Mouse (Mus musculus) intestine, postnatal 0 days (tissue): ENCODE measurements around the gene Mfsd13b. TPM values are rescaled to one million over a fixed set of nuclear protein-coding genes. Genes with fewer than 3 reads are reported as not detected.

Experiments
- ATAC-seq: fragments of 200-750 bp; cut with Nextera tagmentation; 2 replicates; pipeline ENCODE4 v1.8.0; 2017; ENCODE audit warnings: mild to moderate bottlenecking, moderate TSS enrichment, moderate library complexity
- H3K27ac ChIP-seq: fragments of 300-500 bp; sonication (generic); 2 replicates; pipeline ENCODE4 v1.5.1; 2014; ENCODE audit warnings: mild to moderate bottlenecking, low read depth, low read length, moderate library complexity
- H3K27me3 ChIP-seq: fragments of 300-500 bp; sonication (generic); replicated peaks from 2 replicates; pipeline ENCODE4 v1.6.1; 2014; ENCODE audit warnings: low read length, mixed read lengths; ENCODE audit not compliant: control insufficient read depth, insufficient read depth
- H3K36me3 ChIP-seq: fragments of 300-500 bp; sonication (generic); 2 replicates; pipeline ENCODE4 v1.6.1; 2014; ENCODE audit warnings: mild to moderate bottlenecking, moderate library complexity; ENCODE audit not compliant: control insufficient read depth, insufficient read depth
- H3K4me1 ChIP-seq: fragments of 300-500 bp; sonication (generic); replicated peaks from 2 replicates; pipeline ENCODE4 v1.6.1; 2014; ENCODE audit warnings: antibody characterized with exemption, low read length, mixed read lengths; ENCODE audit not compliant: control insufficient read depth, insufficient read depth
- H3K4me2 ChIP-seq: fragments of 300-500 bp; sonication (generic); replicated peaks from 2 replicates; pipeline ENCODE4 v1.6.1; 2014; ENCODE audit warnings: low read depth, mild to moderate bottlenecking, moderate library complexity
- H3K4me3 ChIP-seq: fragments of 300-500 bp; sonication (generic); 2 replicates; pipeline ENCODE4 v1.5.1; 2014; ENCODE audit warnings: low read depth, low read length
- H3K9ac ChIP-seq: fragments of 300-500 bp; sonication (generic); 2 replicates; pipeline ENCODE4 v1.6.1; 2014; ENCODE audit warnings: mild to moderate bottlenecking, low read depth, low read length
- H3K9me3 ChIP-seq: fragments of 300-500 bp; sonication (generic); 2 replicates; pipeline ENCODE4 v1.6.1; 2016; ENCODE audit warnings: mixed run types; ENCODE audit not compliant: control insufficient read depth
- CTCF ChIP-seq: sonication (generic); IDR thresholded peaks from 2 replicates; pipeline ENCODE4 v1.5.1; 2016; ENCODE audit warnings: low read depth, mild to moderate bottlenecking, control low read depth, antibody characterized with exemption, moderate library complexity
- WGBS: fragments of 180-500 bp; shearing (Covaris S2); extraction: QIAGEN DNeasy Blood & Tissue Kit; methylation state at CpG from one replicate; pipeline ENCODE4 v1.1.7; 2014; 5-methylcytosine and 5-hydroxymethylcytosine counted together
- polyA plus RNA-seq: library from polyadenylated mRNA; unstranded; fragments of >200 nt; fragmentation: Nextera tagmentation; extraction: Ambion mirVana; gene quantifications from 2 replicates; pipeline ENCODE4 v1.2.1, GENCODE M21; 2015

The Mfsd13b gene
- polyA plus RNA-seq, 1 experiment from 2014 or later: 1.4 TPM

DNA sequence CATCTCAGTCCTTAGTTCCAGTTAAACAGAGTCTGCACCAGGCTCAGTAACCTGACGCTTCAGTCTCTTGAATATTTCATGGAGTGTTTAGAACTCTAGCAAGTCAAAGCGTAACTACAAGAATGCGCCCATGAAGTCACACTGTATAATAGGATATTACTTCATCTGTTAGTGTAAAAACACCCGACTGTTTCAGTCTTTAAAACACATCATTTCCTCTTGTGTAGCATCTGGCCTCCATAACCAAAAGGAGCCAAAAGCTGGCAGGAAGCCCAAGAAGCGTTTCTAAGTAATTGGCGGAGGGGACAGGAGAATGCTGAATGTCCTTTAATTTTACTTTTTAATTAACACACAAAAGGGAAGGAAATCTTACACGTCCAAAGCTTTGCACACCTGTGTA, 5.2 kb upstream of the Mfsd13b start:
- Histone ChIP-seq H3K4me3 (no peak overlapping the region), H3K27me3 (no peaks in the 10 kb centered on the region), H3K27ac (peak overlapping the region; percentile 77), H3K9me3 (no peaks in the 10 kb centered on the region), H3K4me2 (peak overlapping the region; percentile 24; the same call in 1 of the 2 replicates), H3K36me3 (no peaks in the 10 kb centered on the region), H3K4me1 (peaks cover 11% of the 10 kb centered on the region; the same call in 1 of the 2 replicates), H3K9ac (no peak overlapping the region)
- 47% methylated on average over 7 of the region's 7 CpGs for WGBS
- ATAC-seq: no peak
- TF ChIP-seq CTCF: no peak

DNA sequence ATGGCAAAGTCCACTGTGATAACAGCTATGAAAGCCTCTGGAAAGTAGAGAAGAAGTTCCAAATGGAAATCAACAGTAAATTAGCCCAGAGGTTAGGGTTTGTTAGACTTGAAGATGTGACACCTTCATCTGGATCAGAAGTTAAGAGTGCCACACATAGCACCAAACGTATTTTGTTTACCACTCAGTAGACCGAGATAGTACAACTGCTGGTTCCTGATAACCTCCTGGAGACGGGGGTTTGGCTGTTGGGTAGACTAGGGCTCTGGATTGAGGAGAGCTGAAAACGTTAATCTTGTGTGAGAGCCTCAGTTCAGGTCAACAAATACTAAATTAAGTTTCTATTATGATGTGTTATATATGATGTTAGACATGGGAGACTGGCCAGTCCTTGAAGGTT, 2.3 kb upstream of the Mfsd13b start:
- Histone ChIP-seq H3K27me3 (no peaks in the 10 kb centered on the region), H3K9me3 (no peaks in the 10 kb centered on the region), H3K4me3 (peak overlapping the region; percentile 95), H3K27ac (peak overlapping the region; percentile 96), H3K36me3 (no peaks in the 10 kb centered on the region), H3K4me2 (peak overlapping the region; percentile 78), H3K4me1 (peaks cover 5% of the 10 kb centered on the region; the same call in 1 of the 2 replicates), H3K9ac (peak overlapping the region; percentile 96; the same call in 1 of the 2 replicates)
- TF ChIP-seq CTCF: no peak
- 51% methylated on average over 4 of the region's 4 CpGs for WGBS
- no peak; the same call in 1 of the 2 replicates for ATAC-seq

DNA sequence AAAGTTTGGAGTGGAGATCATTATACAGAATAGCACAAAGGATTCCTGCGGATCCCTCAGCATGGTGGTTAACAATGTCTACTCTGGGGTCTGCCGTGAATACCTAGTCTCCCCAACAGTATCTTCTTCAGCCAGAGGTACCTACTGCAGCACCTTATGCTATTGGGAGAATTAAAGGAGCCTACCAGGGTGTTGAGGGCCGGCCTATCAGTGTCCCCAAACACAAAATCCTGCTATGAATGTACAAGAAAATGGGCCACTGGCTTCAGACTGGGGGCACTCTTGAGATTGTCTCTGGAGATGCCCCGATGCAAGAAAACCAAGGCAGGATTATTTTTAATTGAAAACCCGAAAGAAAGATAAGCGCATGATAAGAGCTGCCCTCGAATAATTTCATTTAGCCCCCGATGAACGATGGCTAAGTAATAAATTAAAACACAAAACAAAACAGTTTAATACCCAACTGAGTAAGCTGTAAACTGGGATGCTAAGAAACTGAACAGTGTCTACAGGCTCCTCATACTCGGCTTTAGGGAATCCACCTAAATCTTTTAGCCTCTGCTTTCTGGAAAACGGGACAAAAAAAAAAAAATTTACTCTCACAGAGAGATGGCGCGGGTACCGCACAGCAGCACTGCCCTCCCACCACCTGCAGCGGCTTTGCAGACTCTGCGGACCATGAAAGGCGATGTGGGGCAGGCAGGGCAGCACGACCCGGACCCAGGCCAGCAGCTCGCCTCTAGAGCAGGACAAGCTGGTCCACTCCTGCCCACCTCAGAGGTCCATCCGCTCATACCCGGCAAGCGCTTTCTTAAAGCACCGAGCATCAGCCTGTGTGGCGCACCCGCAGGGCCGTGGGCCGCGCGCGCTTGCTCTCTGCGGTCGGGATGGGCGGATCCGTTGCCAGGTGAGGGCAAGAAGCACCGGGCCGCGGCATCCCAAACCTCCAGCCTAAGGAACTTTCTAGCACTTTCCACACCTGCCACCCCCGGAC, 1.1 kb upstream of the Mfsd13b start:
- TF ChIP-seq CTCF: no peak
- peaks cover 5% of the 10 kb centered on the region; the same call in 1 of the 2 replicates for H3K4me1 ChIP-seq
- no peaks in the 10 kb centered on the region for H3K36me3 ChIP-seq
- peak overlapping the region; percentile 96 for H3K9ac ChIP-seq
- H3K27ac ChIP-seq: peak overlapping the region; percentile 96
- WGBS: 5% methylated on average over 39 of the region's 39 CpGs
- peak overlapping the region; percentile 95 for H3K4me3 ChIP-seq
- peak; percentile 36 for ATAC-seq
- peak overlapping the region; percentile 78 for H3K4me2 ChIP-seq
- no peaks in the 10 kb centered on the region for H3K9me3 ChIP-seq
- no peaks in the 10 kb centered on the region for H3K27me3 ChIP-seq

DNA sequence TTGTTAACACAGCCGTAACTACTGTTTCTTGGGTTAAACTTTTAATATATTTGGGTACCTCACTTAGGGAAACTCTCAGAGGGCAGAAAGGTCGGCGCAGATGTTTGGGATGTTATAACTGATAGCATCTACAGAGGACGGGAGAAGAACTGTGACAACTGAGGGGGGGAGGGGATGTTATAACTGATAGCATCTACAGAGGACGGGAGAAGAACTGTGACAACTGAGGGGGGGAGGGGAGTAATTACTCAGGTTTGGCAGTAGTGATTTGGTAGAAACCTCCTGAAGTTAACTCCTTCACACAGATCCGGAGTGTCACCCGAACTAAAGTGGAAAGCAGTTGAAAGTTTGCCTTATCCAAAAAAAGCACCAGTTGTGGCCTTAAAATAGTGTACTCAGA, 659 bp downstream of the Mfsd13b start:
- no peak for TF ChIP-seq CTCF
- H3K9me3 ChIP-seq: no peaks in the 10 kb centered on the region
- peaks cover 5% of the 10 kb centered on the region; the same call in 1 of the 2 replicates for H3K4me1 ChIP-seq
- H3K36me3 ChIP-seq: no peaks in the 10 kb centered on the region
- H3K27me3 ChIP-seq: no peaks in the 10 kb centered on the region
- H3K27ac ChIP-seq: peak overlapping the region; percentile 90
- 12% methylated on average over 7 of the region's 7 CpGs for WGBS
- peak overlapping the region; percentile 85 for H3K9ac ChIP-seq
- H3K4me2 ChIP-seq: peak overlapping the region; percentile 78
- ATAC-seq: no peak
- H3K4me3 ChIP-seq: peak overlapping the region; percentile 95

DNA sequence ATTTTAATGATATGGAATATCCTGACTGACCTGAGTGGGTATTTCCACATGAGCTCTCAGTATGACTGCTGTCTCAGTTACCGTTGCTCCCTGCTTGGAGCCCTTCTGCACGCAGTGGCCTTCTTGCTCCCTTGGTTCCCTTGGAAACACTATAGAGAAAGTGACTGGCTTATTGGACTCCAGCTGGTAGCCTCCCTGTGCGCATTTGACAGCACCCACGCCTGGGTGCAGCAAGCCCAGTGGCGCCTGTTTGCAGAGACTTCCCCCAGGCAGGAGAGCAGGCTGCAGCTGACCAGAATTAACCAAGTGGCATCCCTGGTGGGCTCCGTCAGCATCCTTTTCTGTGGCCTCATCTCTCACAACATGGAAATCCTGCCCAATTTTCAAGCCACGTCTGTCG, 8.9 kb downstream of the Mfsd13b start:
- no peak overlapping the region for H3K27ac ChIP-seq
- no peaks in the 10 kb centered on the region for H3K4me1 ChIP-seq
- WGBS: 79% methylated on average over 8 of the region's 8 CpGs
- TF ChIP-seq CTCF: no peak
- H3K27me3 ChIP-seq: no peaks in the 10 kb centered on the region
- H3K36me3 ChIP-seq: no peaks in the 10 kb centered on the region
- no peak overlapping the region for H3K4me2 ChIP-seq
- H3K4me3 ChIP-seq: no peak overlapping the region
- no peaks in the 10 kb centered on the region for H3K9me3 ChIP-seq
- H3K9ac ChIP-seq: no peak overlapping the region
- no peak for ATAC-seq

DNA sequence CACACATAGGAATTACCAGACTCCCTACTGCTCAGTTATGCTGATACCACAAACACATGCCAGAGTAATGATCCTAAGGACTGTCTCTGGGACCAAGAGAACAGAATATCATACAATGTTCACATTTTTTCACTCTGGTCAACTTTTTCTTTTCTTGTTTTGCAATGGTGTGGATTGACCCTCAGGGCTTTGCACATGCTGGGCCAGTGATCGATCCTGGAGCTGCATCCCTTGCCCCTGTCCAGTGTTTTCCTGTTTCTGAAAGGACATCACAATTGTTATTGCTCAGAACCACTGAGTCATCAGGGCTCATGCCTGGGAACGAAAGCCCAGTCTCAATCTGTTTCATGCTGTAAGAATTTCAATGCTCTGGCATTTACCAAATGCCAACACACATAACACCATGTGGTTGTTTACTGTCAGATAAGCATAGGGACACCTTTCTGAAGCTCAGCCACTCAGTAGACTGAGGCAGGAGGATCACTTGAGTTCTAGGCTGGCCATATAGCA, 16.8 kb downstream of the Mfsd13b start:
- 61% methylated on average over 2 of the region's 2 CpGs for WGBS
- TF ChIP-seq CTCF: no peak
- Histone ChIP-seq H3K4me2 (no peak overlapping the region), H3K9me3 (no peaks in the 10 kb centered on the region), H3K27me3 (no peaks in the 10 kb centered on the region), H3K9ac (no peak overlapping the region), H3K36me3 (no peaks in the 10 kb centered on the region), H3K4me3 (no peak overlapping the region), H3K4me1 (no peaks in the 10 kb centered on the region), H3K27ac (peak overlapping the region; percentile 68)
- ATAC-seq: no peak
